ENCODE assay signal across 30 mouse cellular contexts in the genomic region with DNA sequence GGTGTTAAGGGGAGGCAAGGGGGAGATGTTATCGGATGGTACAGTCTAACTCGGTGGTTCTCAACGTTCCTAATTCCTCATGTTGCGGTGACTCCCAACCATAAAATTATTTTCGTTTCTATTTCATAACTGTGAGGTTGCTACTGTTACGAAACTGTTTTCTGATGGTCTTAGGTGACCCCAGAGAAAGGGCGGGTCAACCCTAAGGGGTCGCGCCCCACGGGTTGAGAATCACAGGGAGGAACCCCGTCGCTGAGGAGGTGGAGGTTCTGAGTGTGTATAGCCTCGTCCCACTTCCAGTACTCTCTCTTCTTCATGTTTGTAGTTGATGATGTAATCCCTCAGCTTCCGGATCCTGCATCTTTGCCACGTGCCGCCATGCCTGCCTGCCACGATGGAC. TPM values are rescaled to one million over a fixed set of nuclear protein-coding genes. Genes with fewer than 3 reads are reported as not detected.
DNase-seq lines count a peak whose midpoint lies in the region; ATAC-seq and TF ChIP-seq lines count a peak whose summit lies in the region.
"Had no signal": no experiment of that assay in that cellular context is flagged by ENCODE, and none has a peak within 500 bp of the region (broad histone marks: within the 10 kb centered on the region; RNA-seq: fewer than 3 reads in every experiment).

No protein-coding gene starts in this region.

- 84% methylated on average over 17 of the region's 17 CpGs for WGBS in hindbrain, embryonic 10.5 days
- WGBS in forebrain, embryonic 12.5 days: 84% methylated on average over 17 of the region's 17 CpGs

- H3K9ac ChIP-seq in ES-E14 (ENCODE audit: insufficient read depth, low read depth, low read length, poor library complexity, severe bottlenecking): no peak overlapping the region
- no peak overlapping the region for H3K9ac ChIP-seq in forebrain, embryonic 12.5 days
- H3K9ac ChIP-seq: embryonic facial prominence, embryonic 12.5 days had no signal

- H3K27me3 ChIP-seq in hindbrain, embryonic 10.5 days (ENCODE audit: insufficient read depth, poor library complexity, severe bottlenecking): no peaks in the 10 kb centered on the region
- H3K27me3 ChIP-seq in forebrain, embryonic 12.5 days: 0 out of 2 replicates have a peak, but pooled peaks cover 10% of the 10 kb centered on the region
- H3K27me3 ChIP-seq: embryonic facial prominence, embryonic 12.5 days had no signal

- in situ Hi-C loops in ES-E14 (cut with MboI; ENCODE audit: low sequenced_read_pairs in 2 of 2, unreplicated experiment in 2 of 2): no loop called here

- ATAC-seq in granulocyte monocyte progenitor cell, adult 5-6 weeks (replicated peaks; ENCODE audit: poor library complexity, severe bottlenecking): peak; percentile 96
- peak; percentile 80 for ATAC-seq in megakaryocyte progenitor cell, adult 5-6 weeks (replicated peaks; ENCODE audit: poor library complexity)
- ATAC-seq in forebrain, embryonic 12.5 days (ENCODE audit: low FRiP score): no peak
- ATAC-seq: CD4-positive, CD25-positive, alpha-beta regulatory T cell, adult 4 months; forebrain, embryonic 14.5 days; forebrain, embryonic 16.5 days had no signal

- H3K4me1 ChIP-seq in ES-E14 (ENCODE audit: control insufficient read depth in 2 of 2, insufficient read depth in 2 of 2, low read length in 2 of 2, poor library complexity in 1 of 2): peaks cover 0 to 10% of the 10 kb centered on the region in 2 experiments; a peak in 2 of 4 replicates
- peaks cover 10% of the 10 kb centered on the region; the same call in 1 of the 2 replicates for H3K4me1 ChIP-seq in hindbrain, embryonic 10.5 days (replicated peaks)
- no peaks in the 10 kb centered on the region for H3K4me1 ChIP-seq in forebrain, embryonic 12.5 days
- H3K4me1 ChIP-seq: embryonic facial prominence, embryonic 12.5 days had no signal

- H3K9me3 ChIP-seq in ES-E14 (ENCODE audit: control insufficient read depth, insufficient read depth, low read depth, low read length): no peaks in the 10 kb centered on the region
- peaks cover 5% of the 10 kb centered on the region; the same call in 1 of the 2 replicates for H3K9me3 ChIP-seq in hindbrain, embryonic 10.5 days
- peaks cover 5% of the 10 kb centered on the region; the same call in 1 of the 2 replicates for H3K9me3 ChIP-seq in forebrain, embryonic 12.5 days

- no peaks in the 10 kb centered on the region for H3K36me3 ChIP-seq in ES-E14 (ENCODE audit: control insufficient read depth, insufficient read depth, low read length, poor library complexity, severe bottlenecking)
- H3K36me3 ChIP-seq in hindbrain, embryonic 10.5 days: no peaks in the 10 kb centered on the region
- no peaks in the 10 kb centered on the region for H3K36me3 ChIP-seq in forebrain, embryonic 12.5 days (replicated peaks)
- H3K36me3 ChIP-seq: embryonic facial prominence, embryonic 10.5 days; embryonic facial prominence, embryonic 12.5 days had no signal

- no peak overlapping the region for H3K4me2 ChIP-seq in forebrain, embryonic 12.5 days
- H3K4me2 ChIP-seq: embryonic facial prominence, embryonic 12.5 days had no signal

- no peak overlapping the region for H3K4me3 ChIP-seq in ES-E14 (ENCODE audit: insufficient read depth in 1 of 2, low read depth in 1 of 2, low read length in 2 of 2, poor library complexity in 1 of 2, severe bottlenecking in 1 of 2)
- no peak overlapping the region for H3K4me3 ChIP-seq in hindbrain, embryonic 10.5 days
- H3K4me3 ChIP-seq in forebrain, embryonic 12.5 days (replicated peaks): no peak overlapping the region
- H3K4me3 ChIP-seq: embryonic facial prominence, embryonic 10.5 days; embryonic facial prominence, embryonic 12.5 days had no signal

- no peak overlapping the region for H3K27ac ChIP-seq in ES-E14 (ENCODE audit: insufficient read depth, low read depth, low read length, poor library complexity, severe bottlenecking)
- no peak overlapping the region for H3K27ac ChIP-seq in hindbrain, embryonic 10.5 days
- no peak overlapping the region for H3K27ac ChIP-seq in forebrain, embryonic 12.5 days
- H3K27ac ChIP-seq: embryonic facial prominence, embryonic 10.5 days; embryonic facial prominence, embryonic 12.5 days had no signal

- DNase-seq in 416B (ENCODE audit: low read depth) (peak; percentile 60), ES-E14 (ENCODE audit: low read depth, low spot score) (no peak)
- DNase-seq in spleen, postnatal 4 days (ENCODE audit: low spot score in 2 of 2): no peak
- DNase-seq in hindbrain, embryonic 10.5 days (ENCODE audit: low spot score): no peak
- DNase-seq in spleen, postnatal 14 days (ENCODE audit: low spot score in 2 of 2): no peak
- DNase-seq: adrenal gland, adult 2 months; adrenal gland, postnatal 10 days; adrenal gland, postnatal 25 days; B cell, adult 2 months; cerebellum, adult 11 months; cerebellum, adult 18-20 months; cerebellum, adult 8-10 months; cerebellum, adult 9-11 months; cerebellum, postnatal 14 days; cerebellum, postnatal 36 days had no signal

TF ChIP-seq in ES-E14, 5 proteins besides CTCF, POLR2A, EP300 and RAD21:
- TF ChIP-seq HCFC1 (IDR thresholded peaks at IDR 0.05; ENCODE audit: borderline replicate concordance, insufficient read depth, low read length) (no peak), CHD2 (IDR thresholded peaks at IDR 0.05; ENCODE audit: low read depth, low read length) (0 out of 2 replicates have a peak, but pooled peaks have one; percentile 23)

RNA-seq across cellular contexts. Expression of a gene that starts 6.8 kb away (rescaled TPM):
- 21.4 and 29.0 TPM in 2 replicates for total RNA-seq in ES-E14 (2012; rRNA removed)
- 4.2 TPM in 1 of 2 replicates, not detected in the other for total RNA-seq in granulocyte monocyte progenitor cell, adult 5-6 weeks (2014; fragmentation: Nextera tagmentation)
- total RNA-seq in granulocyte monocyte progenitor cell, adult 5-6 weeks (2017): 1.9 and 2.7 TPM in 2 replicates
- 2.4 and 2.7 TPM in 2 replicates for total RNA-seq in megakaryocyte progenitor cell, adult 5-6 weeks (2015)
- 1.8 and 5.8 TPM in 2 replicates for total RNA-seq in megakaryocyte progenitor cell, adult 5-6 weeks (2017)
- polyA plus RNA-seq in hindbrain, embryonic 10.5 days (2016; fragmentation: Nextera tagmentation; extraction: Ambion mirVana): 20.2 and 21.1 TPM in 2 replicates
- 18.4 and 19.2 TPM in 2 replicates for polyA plus RNA-seq in forebrain, embryonic 12.5 days (2016; fragmentation: Nextera tagmentation; extraction: Ambion mirVana)

RNA-seq across cellular contexts. Expression of a gene that starts 36.7 kb away (rescaled TPM):
- total RNA-seq in ES-E14 (2012; rRNA removed): 0.13 TPM in 1 of 2 replicates, not detected in the other
- total RNA-seq in granulocyte monocyte progenitor cell, adult 5-6 weeks (2014; fragmentation: Nextera tagmentation): not detected in 2 replicates
- total RNA-seq in granulocyte monocyte progenitor cell, adult 5-6 weeks (2017): not detected in 2 replicates
- total RNA-seq in megakaryocyte progenitor cell, adult 5-6 weeks (2015): 0.10 and 1.0 TPM in 2 replicates
- total RNA-seq in megakaryocyte progenitor cell, adult 5-6 weeks (2017): 0.04 and 0.44 TPM in 2 replicates
- not detected in 2 replicates for polyA plus RNA-seq in hindbrain, embryonic 10.5 days (2016; fragmentation: Nextera tagmentation; extraction: Ambion mirVana)
- not detected in 2 replicates for polyA plus RNA-seq in forebrain, embryonic 12.5 days (2016; fragmentation: Nextera tagmentation; extraction: Ambion mirVana)
- total RNA-seq: adrenal gland, adult 2 months; adrenal gland, postnatal 10 days; adrenal gland, postnatal 25 days; CH12.LX; MEL had no signal
- polyA plus RNA-seq: brain, embryonic 14.5 days; CD4-positive, CD25-positive, alpha-beta regulatory T cell, adult 4 months; cortical plate, adult 2 months; embryonic facial prominence, embryonic 10.5 days; embryonic facial prominence, embryonic 12.5 days; embryonic facial prominence, embryonic 14.5 days; forebrain, embryonic 11.5 days; forebrain, embryonic 14.5 days; forebrain, embryonic 16.5 days had no signal

RNA-seq across cellular contexts. Expression of a gene that starts 38.8 kb away (rescaled TPM):
- total RNA-seq in ES-E14 (2012; rRNA removed): 3.7 and 5.0 TPM in 2 replicates
- not detected in 2 replicates for total RNA-seq in granulocyte monocyte progenitor cell, adult 5-6 weeks (2014; fragmentation: Nextera tagmentation)
- not detected in 2 replicates for total RNA-seq in granulocyte monocyte progenitor cell, adult 5-6 weeks (2017)
- 0.17 and 0.24 TPM in 2 replicates for total RNA-seq in megakaryocyte progenitor cell, adult 5-6 weeks (2015)
- 0.08 TPM in 1 of 2 replicates, not detected in the other for total RNA-seq in megakaryocyte progenitor cell, adult 5-6 weeks (2017)
- polyA plus RNA-seq in hindbrain, embryonic 10.5 days (2016; fragmentation: Nextera tagmentation; extraction: Ambion mirVana): 11.2 and 20.8 TPM in 2 replicates
- 32.1 and 34.8 TPM in 2 replicates for polyA plus RNA-seq in forebrain, embryonic 12.5 days (2016; fragmentation: Nextera tagmentation; extraction: Ambion mirVana)

RNA-seq across cellular contexts. Expression of a gene that starts 40.2 kb away (rescaled TPM):
- 0.26 TPM in 1 of 2 replicates, not detected in the other for total RNA-seq in ES-E14 (2012; rRNA removed)
- not detected in 2 replicates for total RNA-seq in granulocyte monocyte progenitor cell, adult 5-6 weeks (2014; fragmentation: Nextera tagmentation)
- total RNA-seq in granulocyte monocyte progenitor cell, adult 5-6 weeks (2017): not detected in 2 replicates
- not detected in 2 replicates for total RNA-seq in megakaryocyte progenitor cell, adult 5-6 weeks (2015)
- total RNA-seq in megakaryocyte progenitor cell, adult 5-6 weeks (2017): not detected in 2 replicates
- 66.9 and 96.6 TPM in 2 replicates for polyA plus RNA-seq in hindbrain, embryonic 10.5 days (2016; fragmentation: Nextera tagmentation; extraction: Ambion mirVana)
- polyA plus RNA-seq in forebrain, embryonic 12.5 days (2016; fragmentation: Nextera tagmentation; extraction: Ambion mirVana): 32.8 and 36.9 TPM in 2 replicates
- total RNA-seq: CH12.LX, MEL had no signal
- polyA plus RNA-seq: CD4-positive, CD25-positive, alpha-beta regulatory T cell, adult 4 months had no signal

RNA-seq across cellular contexts. Expression of a gene that starts 44.5 kb away (rescaled TPM):
- 0.31 and 0.32 TPM in 2 replicates for total RNA-seq in ES-E14 (2012; rRNA removed)
- not detected in 2 replicates for total RNA-seq in granulocyte monocyte progenitor cell, adult 5-6 weeks (2014; fragmentation: Nextera tagmentation)
- not detected in 2 replicates for total RNA-seq in granulocyte monocyte progenitor cell, adult 5-6 weeks (2017)
- total RNA-seq in megakaryocyte progenitor cell, adult 5-6 weeks (2015): not detected in 2 replicates
- not detected in 2 replicates for total RNA-seq in megakaryocyte progenitor cell, adult 5-6 weeks (2017)
- polyA plus RNA-seq in hindbrain, embryonic 10.5 days (2016; fragmentation: Nextera tagmentation; extraction: Ambion mirVana): not detected in 2 replicates
- polyA plus RNA-seq in forebrain, embryonic 12.5 days (2016; fragmentation: Nextera tagmentation; extraction: Ambion mirVana): not detected in 2 replicates
- total RNA-seq: adrenal gland, adult 2 months; adrenal gland, postnatal 10 days; adrenal gland, postnatal 25 days; adrenal gland, postnatal 4 days; CH12.LX had no signal
- polyA plus RNA-seq: adrenal gland, adult 2 months; CD4-positive, CD25-positive, alpha-beta regulatory T cell, adult 4 months; embryonic facial prominence, embryonic 10.5 days; embryonic facial prominence, embryonic 12.5 days; forebrain, embryonic 11.5 days had no signal
